Mouse (Mus musculus): ENCODE results near the gene Slc26a10.

DNA sequence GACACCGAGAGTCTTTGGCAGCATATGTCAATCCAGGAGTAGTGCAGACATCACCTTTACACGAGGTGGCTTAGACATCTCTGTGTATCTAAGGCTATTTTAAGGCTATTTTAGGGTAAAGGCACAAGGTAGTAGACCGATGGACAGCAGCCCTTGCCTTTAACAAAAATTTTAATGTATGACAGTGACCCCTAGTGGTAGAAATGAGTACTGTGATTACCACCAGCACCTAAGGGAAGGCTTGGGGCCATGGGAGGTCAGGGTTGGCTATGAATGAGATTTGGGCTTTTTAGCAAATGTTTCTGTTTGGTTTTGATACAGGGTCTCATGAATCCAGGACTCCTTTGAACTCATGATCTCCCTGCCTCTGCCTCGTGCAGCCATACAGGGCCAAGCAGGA lies 48.5 kb upstream of the Slc26a10 start:
- no peak for TF ChIP-seq POLR2A (IDR thresholded peaks at IDR 0.05; ENCODE audit: insufficient read length, low read depth)
- TF ChIP-seq REST (IDR thresholded peaks at IDR 0.05; ENCODE audit: insufficient read depth, insufficient read length) = no peak
- no peak for TF ChIP-seq TCF12 (IDR thresholded peaks at IDR 0.05; ENCODE audit: insufficient read depth, poor library complexity, severe bottlenecking)
- no peak for TF ChIP-seq MYOG (IDR thresholded peaks at IDR 0.05; ENCODE audit: control insufficient read depth in 1 of 3, insufficient read depth in 1 of 3, insufficient read length in 2 of 3, low read depth in 2 of 3)
- no peak for TF ChIP-seq USF1 (IDR thresholded peaks at IDR 0.05; ENCODE audit: low read depth)
- TF ChIP-seq MYOD1 (IDR thresholded peaks at IDR 0.05; ENCODE audit: control insufficient read depth in 1 of 3, insufficient read length in 2 of 3, low read depth in 2 of 3) = no peak
- TF ChIP-seq CEBPB (IDR thresholded peaks at IDR 0.05; ENCODE audit: insufficient read depth, poor library complexity, severe bottlenecking) = no peak
- no peak for TF ChIP-seq E2F4 (IDR thresholded peaks at IDR 0.05; ENCODE audit: insufficient read depth)

Measured in myocyte (in vitro differentiated cells).